Mouse (Mus musculus) midbrain, embryonic 13.5 days (tissue): ENCODE measurements at regions not wholly inside any gene's neighbourhood (a gene's known extent, or its start where the extent isn't known, plus 50 kb on each side); places are given as distances from the start of the nearest gene placed in this dataset.
"Not testable (repeated sequence)": the region's sequence is repeated elsewhere in the genome, so short reads cannot be mapped to it uniquely, and the experiment has no call there.

ENCODE experiments used
- ATAC-seq: fragments of 200-750 bp; cut with Nextera tagmentation; 2 replicates; pipeline ENCODE4 v1.8.0; 2017; ENCODE audit warnings: mild to moderate bottlenecking, moderate TSS enrichment, moderate library complexity
- H3K27ac ChIP-seq: fragments of 300-500 bp; sonication (generic); 2 replicates; pipeline ENCODE4 v1.5.1; 2015; ENCODE audit warnings: inconsistent platforms, mild to moderate bottlenecking, moderate library complexity
- H3K27me3 ChIP-seq: fragments of 300-500 bp; sonication (generic); 2 replicates; pipeline ENCODE4 v1.6.1; 2015; ENCODE audit warnings: mild to moderate bottlenecking, inconsistent platforms
- H3K36me3 ChIP-seq: fragments of 300-500 bp; sonication (generic); 2 replicates; pipeline ENCODE4 v1.6.1; 2015; ENCODE audit warnings: mild to moderate bottlenecking, inconsistent platforms
- H3K4me1 ChIP-seq: fragments of 300-500 bp; sonication (generic); replicated peaks from 2 replicates; pipeline ENCODE4 v1.6.1; 2015; ENCODE audit warnings: inconsistent platforms
- H3K4me2 ChIP-seq: fragments of 300-500 bp; sonication (generic); replicated peaks from 2 replicates; pipeline ENCODE4 v1.6.1; 2015; ENCODE audit warnings: moderate library complexity, mild to moderate bottlenecking, inconsistent platforms
- H3K4me3 ChIP-seq: fragments of 300-500 bp; sonication (generic); replicated peaks from 2 replicates; pipeline ENCODE4 v1.5.1; 2015; ENCODE audit warnings: mild to moderate bottlenecking, inconsistent platforms
- H3K9ac ChIP-seq: fragments of 300-500 bp; sonication (generic); replicated peaks from 2 replicates; pipeline ENCODE4 v1.6.1; 2015; ENCODE audit warnings: mild to moderate bottlenecking, inconsistent platforms
- H3K9me3 ChIP-seq: fragments of 300-500 bp; sonication (generic); 2 replicates; pipeline ENCODE4 v1.6.1; 2016; ENCODE audit warnings: mild to moderate bottlenecking, inconsistent platforms
- WGBS: fragments of 180-500 bp; shearing (Covaris S2); methylation state at CpG from one replicate; pipeline ENCODE4 v1.1.7; 2015; 5-methylcytosine and 5-hydroxymethylcytosine counted together

DNA sequence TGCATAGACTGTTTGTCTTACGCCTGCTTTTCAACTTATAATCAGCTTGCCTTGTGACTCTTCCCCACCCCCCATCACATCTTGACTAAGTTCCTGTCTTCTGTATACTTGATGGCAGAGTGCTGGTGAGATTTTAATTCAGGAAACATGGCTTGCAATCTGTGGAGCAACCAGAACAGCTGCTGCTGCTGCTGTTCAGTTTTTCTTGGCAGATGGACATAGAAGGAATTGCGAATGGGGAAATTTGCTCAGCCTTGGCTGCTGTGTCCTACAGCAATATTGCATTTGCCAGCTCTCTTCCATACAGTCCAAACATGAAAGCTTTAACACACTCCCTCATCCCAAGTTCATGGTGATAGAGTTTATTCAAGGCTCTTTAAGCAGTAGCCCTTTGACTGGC lies 262.3 kb downstream of the Pros1 start:
- no peak for ATAC-seq
- Histone ChIP-seq H3K9me3 (no peaks in the 10 kb centered on the region), H3K4me2 (no peak overlapping the region)

DNA sequence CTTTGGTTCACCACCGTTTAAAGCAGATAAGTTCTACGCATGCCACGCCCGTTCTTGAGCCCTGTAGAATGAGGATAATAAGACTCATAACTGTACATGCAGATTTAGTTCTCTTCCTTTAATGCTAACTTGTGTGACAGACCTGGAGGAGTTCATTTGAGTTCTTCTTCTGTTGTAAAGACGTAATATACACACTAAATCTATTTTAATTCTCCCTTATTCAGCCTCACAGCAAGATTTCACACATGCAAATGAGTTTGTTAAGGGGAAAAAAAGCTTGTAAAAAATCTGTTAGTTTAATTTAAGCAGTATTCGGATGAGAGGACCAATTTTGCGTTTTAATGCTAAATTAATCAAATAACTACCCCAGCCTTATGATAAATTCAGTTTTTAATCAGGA lies 264.6 kb downstream of the Pros1 start:
- Histone ChIP-seq H3K9ac (no peak overlapping the region), H3K4me3 (no peak overlapping the region), H3K9me3 (no peaks in the 10 kb centered on the region), H3K27me3 (no peaks in the 10 kb centered on the region), H3K27ac (no peak overlapping the region), H3K36me3 (no peaks in the 10 kb centered on the region), H3K4me1 (no peaks in the 10 kb centered on the region), H3K4me2 (no peak overlapping the region)
- 82% methylated on average over 7 of the region's 7 CpGs for WGBS
- no peak for ATAC-seq

More for the DNA sequence above, 262.3 kb downstream of the Pros1 start:
- Histone ChIP-seq H3K27ac (no peak overlapping the region), H3K27me3 (no peaks in the 10 kb centered on the region), H3K4me3 (no peak overlapping the region), H3K4me1 (no peaks in the 10 kb centered on the region), H3K36me3 (no peaks in the 10 kb centered on the region), H3K9ac (no peak overlapping the region)
- 82% methylated on average over 2 of the region's 2 CpGs for WGBS

DNA sequence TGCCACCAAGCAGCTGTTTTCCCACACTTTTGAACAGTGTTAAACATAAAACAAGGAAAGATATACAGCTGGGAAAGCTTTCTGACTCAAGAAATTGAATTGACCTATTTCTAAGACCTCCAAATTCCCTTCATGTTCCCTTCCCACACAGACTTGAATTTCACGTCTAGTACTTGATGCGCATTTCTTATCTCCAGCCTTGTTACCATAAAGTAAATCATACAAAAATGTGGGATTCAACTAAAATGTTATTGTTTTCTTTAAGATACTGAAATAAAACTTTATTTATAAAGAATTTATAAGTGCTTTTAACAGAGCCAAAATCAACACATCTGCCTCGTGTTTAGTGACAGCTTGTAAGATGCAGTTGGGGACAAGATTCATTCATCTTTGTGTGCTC lies 289.7 kb downstream of the Pros1 start:
- Histone ChIP-seq H3K36me3 (no peaks in the 10 kb centered on the region), H3K4me2 (no peak overlapping the region), H3K9me3 (no peaks in the 10 kb centered on the region), H3K9ac (no peak overlapping the region), H3K27ac (no peak overlapping the region), H3K27me3 (no peaks in the 10 kb centered on the region), H3K4me3 (no peak overlapping the region), H3K4me1 (no peaks in the 10 kb centered on the region)
- 87% methylated on average over 3 of the region's 3 CpGs for WGBS
- ATAC-seq, result no peak

DNA sequence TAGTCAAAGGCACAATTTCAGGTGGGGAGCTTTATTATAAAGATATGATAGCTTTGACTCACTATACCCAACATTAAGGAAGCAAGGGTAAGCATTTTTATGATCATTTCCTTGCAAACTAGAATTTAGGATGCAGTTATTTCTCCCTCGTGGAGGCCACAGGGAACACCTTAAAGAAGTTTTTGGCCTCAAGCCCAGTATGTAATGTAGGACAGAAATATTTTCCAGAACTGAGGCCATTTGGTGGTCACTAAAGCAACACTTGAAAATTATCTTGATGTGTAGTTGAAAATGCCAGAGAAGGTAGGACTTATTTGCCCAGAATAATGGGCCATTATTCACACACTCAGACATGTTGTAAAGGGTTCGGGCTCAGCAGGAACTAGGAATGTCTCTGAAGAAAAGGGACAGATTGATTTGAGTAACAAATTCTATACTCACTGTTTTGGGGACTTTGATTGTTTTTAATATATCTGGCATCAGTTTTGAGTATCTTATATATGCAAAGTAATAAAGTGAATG lies 301.3 kb downstream of the Pros1 start:
- Histone ChIP-seq H3K9me3 (no peaks in the 10 kb centered on the region), H3K4me1 (no peaks in the 10 kb centered on the region), H3K27me3 (no peaks in the 10 kb centered on the region), H3K27ac (no peak overlapping the region), H3K36me3 (no peaks in the 10 kb centered on the region), H3K4me3 (no peak overlapping the region), H3K4me2 (no peak overlapping the region), H3K9ac (no peak overlapping the region)
- 87% methylated on average over 2 of the region's 2 CpGs for WGBS
- no peak for ATAC-seq

DNA sequence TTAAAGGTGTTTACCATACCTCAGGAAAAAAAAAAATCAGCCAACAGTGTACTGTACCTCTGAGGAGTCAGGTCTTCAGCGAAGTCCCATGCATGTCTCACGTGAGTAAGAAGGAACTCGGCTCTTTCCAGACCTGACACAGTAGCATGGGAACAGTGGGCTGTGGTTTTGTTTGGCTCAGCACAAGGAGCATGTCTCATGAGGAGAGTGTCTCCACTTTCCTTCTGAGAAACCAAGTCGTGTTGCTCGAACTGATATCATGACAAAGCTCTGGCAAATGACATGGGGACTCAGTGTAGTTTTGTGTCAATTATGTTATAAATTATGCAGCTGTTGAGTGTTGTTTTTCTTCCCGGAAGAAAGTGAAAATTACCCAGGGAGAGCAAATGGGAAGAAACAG lies 316.0 kb downstream of the Pros1 start:
- ATAC-seq, result no peak
- H3K4me3 ChIP-seq, result no peak overlapping the region
- WGBS, result 84% methylated on average over 6 of the region's 6 CpGs

DNA sequence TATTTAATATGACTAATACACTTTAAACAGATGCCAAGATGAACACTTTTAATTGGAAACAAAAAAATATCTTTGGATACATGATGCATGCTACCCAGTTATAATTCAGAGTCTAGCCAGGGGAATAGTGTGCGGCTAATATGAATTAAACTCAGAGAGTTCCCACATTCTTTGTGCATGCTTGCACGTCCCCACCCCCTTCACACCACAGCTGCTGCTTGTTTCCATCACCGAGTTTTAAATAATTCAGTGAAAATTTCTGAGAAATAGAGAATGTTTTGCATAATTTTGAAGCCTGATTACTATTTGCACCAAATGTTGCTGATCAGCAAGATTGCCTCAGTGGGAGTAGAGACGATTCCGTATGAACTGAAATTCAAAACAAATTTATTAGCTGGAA lies 325.1 kb downstream of the Pros1 start:
- Histone ChIP-seq H3K9me3 (no peaks in the 10 kb centered on the region), H3K4me3 (no peak overlapping the region), H3K27me3 (no peaks in the 10 kb centered on the region), H3K36me3 (no peaks in the 10 kb centered on the region), H3K4me2 (no peak overlapping the region), H3K9ac (no peak overlapping the region), H3K4me1 (no peaks in the 10 kb centered on the region), H3K27ac (no peak overlapping the region)
- WGBS, result 74% methylated on average over 5 of the region's 5 CpGs
- ATAC-seq, result no peak

More for the DNA sequence above, 316.0 kb downstream of the Pros1 start:
- Histone ChIP-seq H3K27me3 (no peaks in the 10 kb centered on the region), H3K4me2 (no peak overlapping the region), H3K4me1 (no peaks in the 10 kb centered on the region), H3K36me3 (no peaks in the 10 kb centered on the region), H3K27ac (no peak overlapping the region), H3K9ac (no peak overlapping the region), H3K9me3 (no peaks in the 10 kb centered on the region)

DNA sequence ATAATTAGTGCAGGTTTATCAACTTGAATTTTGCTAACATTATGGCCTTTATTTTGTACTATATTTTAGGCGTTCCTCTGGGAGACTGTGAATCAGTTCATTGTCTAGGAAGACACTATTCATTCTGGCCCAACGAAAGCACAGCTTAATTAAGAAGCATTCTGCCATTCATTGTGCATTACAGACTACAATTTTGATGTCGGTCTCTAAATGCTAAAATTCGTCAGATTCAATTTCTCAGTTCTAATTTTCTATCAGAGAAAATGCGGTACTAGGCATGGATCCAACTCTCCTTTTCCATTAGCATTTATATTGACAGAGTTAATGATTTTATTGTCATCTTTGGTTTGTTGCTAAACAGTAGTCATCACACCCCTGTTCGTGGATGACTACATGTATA lies 337.1 kb downstream of the Pros1 start:
- peaks cover 6% of the 10 kb centered on the region for H3K4me1 ChIP-seq
- no peak overlapping the region for H3K4me3 ChIP-seq
- no peak overlapping the region for H3K27ac ChIP-seq
- H3K4me2 ChIP-seq, result no peak overlapping the region
- no peaks in the 10 kb centered on the region for H3K27me3 ChIP-seq
- no peaks in the 10 kb centered on the region for H3K36me3 ChIP-seq
- no peak overlapping the region for H3K9ac ChIP-seq
- whole genome bisulfite sequencing, result 61% methylated on average over 6 of the region's 6 CpGs
- ATAC-seq, result no peak
- H3K9me3 ChIP-seq, result no peaks in the 10 kb centered on the region

DNA sequence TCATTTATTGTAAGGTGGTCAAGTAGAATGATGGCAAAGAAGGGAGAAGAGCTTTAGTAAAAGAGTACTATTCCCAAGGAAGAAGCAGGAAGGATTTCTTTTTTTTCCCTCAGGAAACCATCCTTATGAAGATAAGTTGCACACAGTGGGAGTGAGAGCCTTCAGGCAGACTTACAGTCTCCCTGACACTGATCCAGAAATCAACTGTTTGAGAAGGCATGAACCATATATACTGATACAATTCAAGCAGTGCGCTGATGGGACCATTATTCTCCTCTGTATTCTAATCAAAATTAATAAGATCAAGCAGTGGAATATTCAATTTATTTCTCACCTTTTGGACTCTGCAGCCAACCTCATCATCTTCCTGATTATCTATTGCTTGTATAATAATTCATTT lies 337.5 kb downstream of the Pros1 start:
- no peaks in the 10 kb centered on the region for H3K9me3 ChIP-seq
- no peak overlapping the region for H3K9ac ChIP-seq
- no peak overlapping the region for H3K4me2 ChIP-seq
- H3K4me3 ChIP-seq, result no peak overlapping the region
- no peak for ATAC-seq
- WGBS, result 83% methylated on average over 1 of the region's 1 CpGs
- peaks cover 6% of the 10 kb centered on the region for H3K4me1 ChIP-seq
- no peak overlapping the region for H3K27ac ChIP-seq
- H3K27me3 ChIP-seq, result no peaks in the 10 kb centered on the region
- no peaks in the 10 kb centered on the region for H3K36me3 ChIP-seq

DNA sequence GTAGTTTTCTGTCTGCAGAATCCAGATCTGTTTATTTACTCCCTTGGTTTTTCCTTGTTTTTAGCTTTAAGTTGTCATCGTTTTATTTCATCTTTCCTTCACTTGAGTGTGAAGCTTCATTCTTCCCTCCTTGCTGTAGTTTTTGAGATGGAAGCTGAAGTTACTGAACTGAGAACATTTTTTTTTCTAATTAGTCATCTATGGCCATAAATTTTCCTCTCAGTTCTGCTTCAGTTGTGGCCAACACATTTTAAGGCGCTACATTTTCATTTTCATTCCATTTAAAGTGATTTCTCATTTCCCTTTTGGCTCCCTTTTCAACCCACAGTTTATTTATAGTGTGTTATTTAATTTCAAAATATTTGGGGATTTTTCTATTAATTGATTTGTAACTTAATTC lies 340.5 kb downstream of the Pros1 start:
- no peak overlapping the region for H3K9ac ChIP-seq
- no peak overlapping the region for H3K4me3 ChIP-seq
- 91% methylated on average over 2 of the region's 2 CpGs for WGBS
- no peak for ATAC-seq
- H3K27ac ChIP-seq, result no peak overlapping the region
- no peaks in the 10 kb centered on the region for H3K9me3 ChIP-seq
- no peaks in the 10 kb centered on the region for H3K27me3 ChIP-seq
- no peaks in the 10 kb centered on the region for H3K36me3 ChIP-seq
- H3K4me2 ChIP-seq, result no peak overlapping the region
- H3K4me1 ChIP-seq, result peaks cover 6% of the 10 kb centered on the region

DNA sequence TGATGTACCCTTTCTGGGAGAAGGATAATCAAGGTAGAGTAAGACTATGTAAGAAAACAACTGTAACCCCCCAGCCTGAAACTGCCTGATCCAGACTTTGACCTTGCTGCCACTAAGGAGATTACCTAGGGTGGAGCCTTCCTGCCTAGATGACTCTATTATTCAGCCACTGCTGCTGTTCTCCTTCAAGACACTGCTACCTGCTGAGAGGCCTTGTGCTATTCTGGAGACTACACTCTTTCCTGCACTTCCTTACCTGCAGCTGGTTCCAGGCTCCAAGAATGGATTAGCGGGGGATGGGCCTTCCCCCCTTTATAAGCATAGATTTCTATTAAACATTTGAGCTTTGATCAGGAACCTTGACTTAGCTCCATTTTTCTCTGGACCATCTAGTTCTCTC lies 359.4 kb downstream of the Pros1 start:
- H3K4me2 ChIP-seq, H3K9ac ChIP-seq, H3K4me1 ChIP-seq, H3K36me3 ChIP-seq, H3K9me3 ChIP-seq, H3K27me3 ChIP-seq, H3K4me3 ChIP-seq, ATAC-seq, H3K27ac ChIP-seq: not testable (repeated sequence)
- 84% methylated on average over 1 of the region's 1 CpGs for WGBS

DNA sequence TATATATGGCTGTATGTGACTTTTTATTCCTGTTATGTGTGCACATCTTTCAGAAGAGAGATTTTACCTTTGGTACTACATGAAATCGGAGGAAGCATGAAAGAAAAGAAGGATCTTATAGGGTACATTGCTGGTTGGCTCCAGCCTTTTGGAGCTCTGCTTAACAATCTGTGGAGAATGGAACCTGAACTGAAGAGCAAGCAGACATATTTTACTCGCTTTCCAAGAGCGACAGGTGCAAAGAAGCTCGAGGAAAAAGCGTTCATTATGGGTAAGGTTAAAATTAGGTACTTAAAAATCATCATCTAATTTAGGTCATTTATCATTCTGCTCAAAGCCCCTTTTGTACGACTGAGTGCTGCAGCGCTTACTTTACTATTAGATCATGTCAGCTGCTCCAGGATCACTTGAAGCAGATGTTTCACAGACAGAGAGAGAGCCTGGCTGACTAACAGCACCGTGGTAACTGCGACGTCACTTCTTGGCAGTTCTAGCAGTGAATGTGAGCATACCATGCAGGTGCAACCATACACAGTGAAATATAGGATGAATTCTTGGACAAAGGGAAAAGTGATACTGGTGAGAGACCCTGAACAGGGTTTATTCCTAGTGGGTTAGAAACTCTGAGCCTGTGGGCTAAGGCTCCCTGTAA lies 366.2 kb downstream of the Pros1 start:
- no peak overlapping the region for H3K27ac ChIP-seq
- WGBS, result 68% methylated on average over 10 of the region's 10 CpGs
- 0 out of 2 replicates have a peak, but pooled peaks have one; percentile 40 for ATAC-seq

DNA sequence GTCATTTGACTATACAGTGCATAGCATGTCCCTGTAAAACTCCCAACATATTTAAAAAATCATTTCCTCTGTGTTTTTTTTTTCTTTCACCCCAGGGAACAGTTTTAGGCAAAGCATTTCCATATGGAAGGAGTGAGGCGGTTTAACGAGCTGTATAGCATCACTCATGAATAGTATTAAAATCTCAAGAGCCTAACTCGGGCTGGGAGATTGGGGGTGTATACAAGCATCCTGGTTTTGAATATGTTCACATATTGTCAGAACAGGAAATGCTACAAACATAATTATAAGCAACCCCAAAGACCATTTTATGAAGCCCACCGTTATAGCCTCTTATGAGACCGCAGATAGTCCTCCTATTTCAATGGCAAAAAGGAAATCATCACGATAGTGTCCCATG lies 370.5 kb downstream of the Pros1 start:
- no peaks in the 10 kb centered on the region for H3K36me3 ChIP-seq
- ATAC-seq, result no peak
- no peak overlapping the region for H3K4me3 ChIP-seq
- H3K9me3 ChIP-seq, result no peaks in the 10 kb centered on the region
- H3K4me2 ChIP-seq, result no peak overlapping the region
- H3K27ac ChIP-seq, result no peak overlapping the region
- H3K4me1 ChIP-seq, result no peaks in the 10 kb centered on the region
- H3K27me3 ChIP-seq, result no peaks in the 10 kb centered on the region
- WGBS, result 66% methylated on average over 6 of the region's 6 CpGs
- H3K9ac ChIP-seq, result no peak overlapping the region

More for the DNA sequence above, 366.2 kb downstream of the Pros1 start:
- Histone ChIP-seq H3K4me1 (no peaks in the 10 kb centered on the region), H3K4me2 (no peak overlapping the region), H3K4me3 (no peak overlapping the region), H3K27me3 (no peaks in the 10 kb centered on the region), H3K9ac (no peak overlapping the region), H3K9me3 (no peaks in the 10 kb centered on the region), H3K36me3 (no peaks in the 10 kb centered on the region)

DNA sequence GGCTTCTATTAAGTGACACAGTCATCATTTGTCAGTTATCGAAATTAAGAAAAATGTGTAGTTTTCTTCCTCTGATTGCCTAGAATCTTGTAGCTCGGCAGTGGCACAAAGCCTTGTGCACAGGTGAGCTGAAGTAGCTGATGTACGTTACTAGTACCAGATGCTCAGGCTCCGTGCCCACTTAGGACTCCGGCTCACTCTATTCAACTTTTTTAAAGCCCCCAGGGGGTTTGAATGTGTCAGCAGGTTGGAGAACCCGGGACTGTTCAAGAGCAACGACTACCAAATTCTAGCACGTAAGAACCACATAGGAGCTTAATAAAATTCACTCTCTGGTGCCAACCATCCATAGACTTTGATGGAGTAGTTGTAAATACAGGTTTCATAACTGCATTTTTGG lies 371.0 kb downstream of the Pros1 start:
- no peak for ATAC-seq
- 82% methylated on average over 8 of the region's 8 CpGs for WGBS

More for the DNA sequence above, 371.0 kb downstream of the Pros1 start:
- Histone ChIP-seq H3K4me1 (no peaks in the 10 kb centered on the region), H3K4me3 (no peak overlapping the region), H3K9me3 (no peaks in the 10 kb centered on the region), H3K9ac (no peak overlapping the region), H3K27ac (no peak overlapping the region), H3K27me3 (no peaks in the 10 kb centered on the region), H3K36me3 (no peaks in the 10 kb centered on the region), H3K4me2 (no peak overlapping the region)
